Mouse (Mus musculus) ES-E14 (cell line): ENCODE results near the gene Lgals4.

Experiments
- ZC3H11A ChIP-seq: IDR thresholded peaks from 2 replicates; pipeline ENCODE4 v1.6.1; 2012; ENCODE audit warnings: low read depth, mild to moderate bottlenecking, inconsistent platforms, low read length, borderline replicate concordance
- ZNF384 ChIP-seq: IDR thresholded peaks from 2 replicates; pipeline ENCODE4 v1.6.1; 2012; ENCODE audit warnings: low read depth, low read length, inconsistent platforms

- 0 out of 2 replicates have a peak, but pooled peaks have one; percentile 31 for TF ChIP-seq ZNF384
- no peak for TF ChIP-seq ZC3H11A
These were observed 6.3 kb upstream of the Lgals4 start for GRCm38 (mm10) chr7:28827338-28827737.
